Mouse (Mus musculus) gastrocnemius, adult 2 months (tissue): ENCODE results near the gene Slc6a3. TPM values are rescaled to one million over a fixed set of nuclear protein-coding genes. Genes with fewer than 3 reads are reported as not detected.

Source experiments
- DNase-seq: peaks from one replicate; pipeline ENCODE4 v3.0.0; 2022
- H3K27ac ChIP-seq: fragments of 200-600 bp; 2 replicates; pipeline ENCODE4 v1.8.1; 2022; ENCODE audit warnings: mild to moderate bottlenecking
- H3K4me3 ChIP-seq: fragments of 200-600 bp; 2 replicates; pipeline ENCODE4 v1.8.1; 2022; ENCODE audit warnings: mild to moderate bottlenecking, moderate library complexity
- CTCF ChIP-seq: fragments of 200-600 bp; IDR thresholded peaks from 2 replicates; pipeline ENCODE4 v1.8.1; 2022; ENCODE audit warnings: antibody characterized with exemption, mild to moderate bottlenecking, moderate library complexity
- intact Hi-C: fragments of 180-260 bp; cut with DNase I; formaldehyde crosslinking; loops from one replicate; pipeline ENCODE4 v1.15.1; 2025
- long read RNA-seq, 2 experiments: library from polyadenylated mRNA; stranded (forward); transcript quantifications; one replicate each; pipeline ENCODE4 v2.0.0; 2021
- total RNA-seq, 2 experiments: library from RNA; stranded (reverse); gene quantifications; 2 replicates each; pipeline ENCODE4 v1.2.3; 2021

Slc6a3 gene
- not detected for total RNA-seq
- long read RNA-seq, experiment 1, result 0 reads
- long read RNA-seq, experiment 2, result 0 reads

DNA sequence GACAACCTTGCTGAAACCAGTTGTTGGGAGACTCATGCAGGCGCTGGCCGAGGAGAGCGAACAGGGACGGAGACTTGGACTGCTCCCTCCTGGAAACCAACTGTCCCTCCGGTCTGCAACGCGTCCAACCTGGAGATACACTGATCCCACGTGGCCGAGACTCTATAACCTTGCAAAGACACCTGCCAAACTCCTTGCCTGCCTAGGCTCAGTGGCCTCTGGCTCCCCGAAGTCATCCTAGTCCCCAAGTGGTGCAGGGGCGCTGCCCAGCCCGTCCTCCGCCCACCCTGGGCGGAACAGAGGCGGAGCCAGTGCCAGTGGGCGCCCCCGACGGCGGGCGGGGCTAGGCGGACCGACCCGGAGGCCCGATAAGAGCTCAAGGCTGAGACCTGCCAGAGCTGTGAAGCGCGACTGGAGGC is at the start of gene Slc6a3:
Gene Slc6a3, plus strand, starts transcription at position 345 of the 419 bp plus-strand sequence.
- no peak for DNase-seq
- H3K4me3 ChIP-seq, result peak within 1 kb of the TSS; percentile 65
- H3K27ac ChIP-seq, result no peak within 1 kb of the TSS
- intact Hi-C loops, result no loop called here
- TF ChIP-seq CTCF, result no peak

DNA sequence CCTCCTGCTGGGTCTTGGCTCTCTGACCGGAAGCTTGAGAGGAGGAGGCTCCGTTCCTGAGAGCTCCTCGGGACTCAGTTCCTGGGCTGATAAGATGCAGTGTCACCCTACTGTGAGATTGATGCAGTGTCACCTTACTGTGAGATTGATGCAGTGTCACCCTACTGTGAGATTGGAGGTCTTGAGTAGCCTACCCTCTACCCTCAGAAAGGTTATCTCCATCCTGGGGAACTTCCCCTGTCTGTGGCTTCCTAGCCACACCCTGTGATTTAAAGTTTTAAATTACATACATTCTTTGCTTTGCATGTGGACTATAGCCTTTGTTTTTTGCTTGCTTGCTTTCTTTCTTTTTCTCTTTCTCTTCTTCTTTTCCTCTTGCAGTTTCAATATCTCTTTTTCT is 48.4 kb upstream of the Slc6a3 start:
- DNase-seq, result no peak
- H3K27ac ChIP-seq, result no peak overlapping the region
- no peak overlapping the region for H3K4me3 ChIP-seq
- TF ChIP-seq CTCF, result no peak
- intact Hi-C loops, result no loop called here

- H3K4me3 ChIP-seq, result no peak overlapping the region
- no peak for TF ChIP-seq CTCF
- intact Hi-C loops, result no loop called here
- no peak for DNase-seq
- H3K27ac ChIP-seq, result no peak overlapping the region
Observed at GRCm38 (mm10) chr13:73488707-73489106, 47.8 kb upstream of the Slc6a3 start.

DNA sequence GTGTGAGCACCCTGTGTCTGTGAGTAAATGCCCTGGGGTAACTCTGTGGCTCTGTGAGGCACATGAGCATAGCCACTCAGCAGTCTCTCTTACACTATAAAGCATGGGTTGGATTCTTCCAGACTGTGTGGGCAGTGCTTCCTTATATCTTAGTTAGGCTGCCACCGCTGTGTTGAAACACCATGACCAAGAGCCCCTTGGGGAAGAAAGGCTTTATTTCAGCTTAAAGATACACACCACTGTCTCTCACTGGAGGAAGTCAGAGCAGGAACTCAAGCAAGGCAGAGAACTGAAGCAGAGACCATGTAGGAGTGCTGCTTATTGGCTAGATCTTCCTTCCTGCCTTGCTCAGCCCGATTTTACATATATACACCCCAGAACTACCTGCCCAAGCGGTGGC is 46.6 kb upstream of the Slc6a3 start:
- TF ChIP-seq CTCF, result no peak
- H3K4me3 ChIP-seq, result no peak overlapping the region
- DNase-seq, result no peak
- intact Hi-C loops, result no loop called here
- no peak overlapping the region for H3K27ac ChIP-seq

DNA sequence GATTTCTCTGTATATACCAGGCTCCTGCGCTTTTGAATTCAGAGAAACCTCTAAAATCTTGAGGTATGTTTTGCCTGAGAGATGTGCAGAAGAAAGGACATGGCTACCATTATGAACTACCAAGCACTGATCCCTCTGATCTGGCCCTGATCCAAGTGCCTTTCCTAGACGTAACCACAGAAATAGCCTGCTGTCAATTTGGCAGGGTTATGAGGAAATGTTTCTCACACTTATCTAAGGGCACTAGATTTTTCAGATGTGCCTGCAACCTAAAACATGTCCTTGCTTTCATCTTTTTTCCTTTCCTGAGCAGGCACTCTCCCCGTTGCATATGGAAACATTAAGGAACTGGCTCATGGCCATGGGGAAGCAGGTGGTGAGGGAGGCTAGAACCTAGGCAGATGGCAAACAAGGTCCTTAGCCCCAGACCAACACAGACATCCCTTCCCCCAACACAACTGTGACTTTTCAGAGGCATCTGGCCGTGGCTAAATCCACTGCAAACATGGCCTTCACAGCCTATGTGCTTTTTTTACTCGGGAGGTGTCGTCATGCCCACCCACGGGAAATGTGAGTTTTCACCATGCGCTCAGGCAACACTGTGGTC is 45.9 kb upstream of the Slc6a3 start:
- no peak for TF ChIP-seq CTCF
- Histone ChIP-seq H3K27ac (no peak overlapping the region), H3K4me3 (no peak overlapping the region)
- intact Hi-C loops, result no loop called here
- no peak for DNase-seq

GRCm38 (mm10) chr13:73493183-73493582 is 43.4 kb upstream of the Slc6a3 start:
- Histone ChIP-seq H3K27ac (no peak overlapping the region), H3K4me3 (no peak overlapping the region)
- intact Hi-C loops, result no loop called here
- no peak for TF ChIP-seq CTCF
- DNase-seq, result no peak

DNA sequence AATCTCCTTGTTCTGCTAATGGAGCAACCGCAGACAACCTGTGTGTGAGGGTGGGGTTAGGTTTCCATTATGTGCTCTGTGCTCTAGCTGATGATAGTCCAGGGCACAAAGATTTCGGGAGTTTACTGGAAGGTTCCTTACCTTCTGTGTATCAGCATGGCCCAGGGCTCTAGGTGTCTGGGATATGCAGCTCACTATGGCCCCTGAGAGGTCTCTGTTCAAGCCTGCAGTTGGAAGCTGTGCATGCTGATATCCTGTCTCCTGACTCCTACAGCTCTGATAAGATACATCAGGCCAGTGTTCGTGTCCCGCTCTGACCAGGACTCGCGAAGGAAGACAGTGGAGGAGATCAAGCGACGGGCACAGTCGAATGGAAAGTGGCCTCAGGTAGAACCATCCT is 42.0 kb upstream of the Slc6a3 start:
- H3K4me3 ChIP-seq, result no peak overlapping the region
- no peak for DNase-seq
- H3K27ac ChIP-seq, result no peak overlapping the region
- intact Hi-C loops, result no loop called here
- no peak for TF ChIP-seq CTCF

GRCm38 (mm10) chr13:73496137-73496536 is 40.4 kb upstream of the Slc6a3 start:
- TF ChIP-seq CTCF, result no peak
- Histone ChIP-seq H3K27ac (no peak overlapping the region), H3K4me3 (no peak overlapping the region)
- intact Hi-C loops, result no loop called here
- no peak for DNase-seq

DNA sequence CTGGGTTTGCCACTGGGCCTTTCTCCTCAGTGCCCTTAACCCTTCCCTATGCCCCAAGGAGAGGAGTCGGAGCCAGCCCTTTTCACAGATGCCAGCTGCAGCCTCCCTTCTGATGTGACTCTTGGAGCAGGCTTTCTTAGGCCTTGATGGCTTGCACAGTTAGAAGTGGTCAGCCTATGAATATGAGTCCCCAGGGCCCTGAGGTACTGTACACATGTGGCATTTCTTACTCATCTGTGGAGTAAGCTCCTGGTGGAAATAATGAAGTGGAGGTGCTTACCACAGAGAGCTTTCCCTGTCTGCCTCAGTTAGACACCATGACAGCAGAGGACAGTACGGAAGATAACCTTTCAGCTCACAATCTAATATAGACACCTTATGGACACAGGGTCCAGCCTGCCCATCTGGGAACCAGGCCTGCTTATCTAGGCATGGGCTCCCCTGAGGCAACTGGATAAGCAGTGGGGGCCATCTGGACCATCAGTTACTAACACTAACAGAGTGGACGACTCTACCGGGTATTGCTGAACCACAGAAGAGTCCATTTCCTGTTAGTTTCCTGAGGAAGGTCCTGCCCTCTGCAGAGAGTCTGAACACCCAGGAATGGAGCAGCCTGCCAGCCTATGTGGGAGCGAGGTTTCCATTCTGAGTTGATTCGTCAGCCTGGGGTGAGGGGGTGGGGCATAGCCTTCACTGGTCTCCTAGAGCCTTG is 36.5 kb upstream of the Slc6a3 start:
- Histone ChIP-seq H3K4me3 (no peak overlapping the region), H3K27ac (no peak overlapping the region)
- no peak for TF ChIP-seq CTCF
- intact Hi-C loops, result no loop called here
- peak; percentile 12 for DNase-seq

- no peak for DNase-seq
- H3K27ac ChIP-seq, result no peak overlapping the region
- intact Hi-C loops, result no loop called here
- peak; percentile 55 for TF ChIP-seq CTCF
- no peak overlapping the region for H3K4me3 ChIP-seq
Observed at GRCm38 (mm10) chr13:73502719-73503118, 33.8 kb upstream of the Slc6a3 start.

- no peak overlapping the region for H3K27ac ChIP-seq
- peak; percentile 85 for TF ChIP-seq CTCF
- intact Hi-C loops, result loop anchor here (1.0 kb wide), 1 partner anchor 80 kb away; no protein-coding TSS in a partner anchor
Observed at GRCm38 (mm10) chr13:73505686-73506467, 30.7 kb upstream of the Slc6a3 start.

GRCm38 (mm10) chr13:73508817-73509550 is 27.6 kb upstream of the Slc6a3 start:
- Histone ChIP-seq H3K27ac (peak overlapping the region; percentile 56), H3K4me3 (no peak overlapping the region)
- no peak for DNase-seq
- TF ChIP-seq CTCF, result no peak
- intact Hi-C loops, result no loop called here

More at GRCm38 (mm10) chr13:73505686-73506467, 30.7 kb upstream of the Slc6a3 start:
- no peak overlapping the region for H3K4me3 ChIP-seq
- DNase-seq, result peak; percentile 78
